ENCODE assay signal across 21 mouse cellular contexts in the genomic region with DNA sequence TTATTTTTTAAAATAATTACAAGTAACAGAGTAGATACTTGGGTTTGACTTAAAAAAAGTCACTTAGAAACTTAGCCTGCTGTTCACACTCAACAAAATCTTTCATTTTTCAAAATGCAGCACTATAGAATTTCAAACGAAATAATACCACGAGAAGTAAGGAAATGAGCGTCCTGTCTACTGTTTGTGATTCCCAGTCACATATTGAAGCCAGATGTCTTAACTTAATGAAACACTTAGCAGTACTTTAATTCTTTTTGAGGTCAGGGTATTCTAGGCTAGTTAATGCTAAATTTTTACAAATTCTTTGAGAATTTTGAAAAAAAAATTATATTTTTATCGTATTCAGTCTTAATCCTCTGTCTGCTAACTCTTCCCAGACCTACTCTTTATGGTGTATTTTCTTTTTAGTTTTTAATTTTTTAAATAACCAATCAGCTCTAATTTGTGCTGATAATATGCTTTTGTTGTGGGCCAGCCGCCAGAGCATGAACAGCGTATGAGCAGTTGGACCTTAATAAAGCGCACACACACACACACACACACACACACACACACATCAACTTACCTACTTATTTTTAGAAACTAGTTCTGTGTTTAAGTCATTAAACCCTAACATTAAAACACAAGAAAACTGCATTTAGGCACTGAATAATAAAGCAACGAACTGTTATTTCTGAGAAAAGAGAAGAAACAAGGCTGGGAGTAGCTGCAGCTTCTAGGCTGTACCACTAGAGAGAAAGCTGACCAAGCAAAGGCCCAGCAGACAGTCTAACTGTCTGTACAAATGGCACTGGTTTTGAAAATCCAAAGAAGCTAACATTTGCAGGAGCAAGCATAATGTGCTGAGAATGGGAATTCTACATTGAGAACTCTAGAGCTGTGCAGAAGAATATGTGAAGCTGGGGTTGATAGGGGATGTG.
DNase-seq lines count a peak whose midpoint lies in the region; ATAC-seq and TF ChIP-seq lines count a peak whose summit lies in the region.
"Had no signal": no experiment of that assay in that cellular context is flagged by ENCODE, and none has a peak within 500 bp of the region (broad histone marks: within the 10 kb centered on the region; RNA-seq: fewer than 3 reads in every experiment).

No protein-coding gene starts in this region.

- no peak for ATAC-seq in limb, embryonic 14.5 days (ENCODE audit: low FRiP score, low read depth)
- ATAC-seq in hindbrain, embryonic 13.5 days (ENCODE audit: low FRiP score): no peak
- ATAC-seq: forebrain, embryonic 16.5 days; hindbrain, postnatal 0 days had no signal

- no peaks in the 10 kb centered on the region for H3K9me3 ChIP-seq in embryonic facial prominence, embryonic 10.5 days
- H3K9me3 ChIP-seq in limb, embryonic 10.5 days (replicated peaks): no peaks in the 10 kb centered on the region
- H3K9me3 ChIP-seq in limb, embryonic 14.5 days (ENCODE audit: control insufficient read depth, low read length): no peaks in the 10 kb centered on the region
- H3K9me3 ChIP-seq in hindbrain, embryonic 13.5 days: no peaks in the 10 kb centered on the region
- H3K9me3 ChIP-seq: embryonic facial prominence, embryonic 13.5 days; forebrain, embryonic 12.5 days; heart, embryonic 10.5 days; hindbrain, embryonic 12.5 days had no signal

- no peak for TF ChIP-seq POLR2A in limb, embryonic 14.5 days (IDR thresholded peaks at IDR 0.05; ENCODE audit: borderline replicate concordance, extremely low read depth, insufficient read depth, insufficient read length)

- peak; percentile 12 for DNase-seq in embryo, embryonic 11 days
- DNase-seq in embryo, embryonic 10 days (ENCODE audit: low spot score): no peak
- peak; percentile 21 for DNase-seq in embryonic facial prominence, embryonic 10.5 days (ENCODE audit: low spot score)
- peak; percentile 44 for DNase-seq in limb, embryonic 10.5 days (ENCODE audit: low spot score)
- peak; percentile 6 for DNase-seq in limb, embryonic 14.5 days (ENCODE audit: low spot score)
- no peak for DNase-seq in layer of hippocampus, postnatal 25 days (ENCODE audit: extremely low spot score in 1 of 2, low spot score in 1 of 2)
- DNase-seq: adrenal gland, postnatal 10 days; cerebellum, adult 11 months; cerebellum, adult 8-10 months; cerebellum, postnatal 14 days; gastrocnemius, postnatal 36 days; heart, adult 18-20 months; heart, postnatal 10 days; heart, postnatal 4 days had no signal

- WGBS in embryonic facial prominence, embryonic 10.5 days: 51% methylated on average over 8 of the region's 8 CpGs
- 38% methylated on average over 8 of the region's 8 CpGs for WGBS in limb, embryonic 10.5 days
- 27% methylated on average over 8 of the region's 8 CpGs for WGBS in limb, embryonic 14.5 days
- 89% methylated on average over 8 of the region's 8 CpGs for WGBS in hindbrain, embryonic 13.5 days

- no peaks in the 10 kb centered on the region for H3K36me3 ChIP-seq in embryonic facial prominence, embryonic 10.5 days (replicated peaks)
- no peaks in the 10 kb centered on the region for H3K36me3 ChIP-seq in limb, embryonic 10.5 days
- no peaks in the 10 kb centered on the region for H3K36me3 ChIP-seq in limb, embryonic 14.5 days (ENCODE audit: control insufficient read depth, insufficient read depth, low read length)
- no peaks in the 10 kb centered on the region for H3K36me3 ChIP-seq in hindbrain, embryonic 13.5 days
- H3K36me3 ChIP-seq: embryonic facial prominence, embryonic 13.5 days; forebrain, embryonic 12.5 days; heart, embryonic 10.5 days; hindbrain, embryonic 12.5 days had no signal

- H3K4me3 ChIP-seq in embryonic facial prominence, embryonic 10.5 days: no peak overlapping the region
- no peak overlapping the region for H3K4me3 ChIP-seq in limb, embryonic 10.5 days
- no peak overlapping the region for H3K4me3 ChIP-seq in limb, embryonic 14.5 days (replicated peaks; ENCODE audit: low read length)
- H3K4me3 ChIP-seq in hindbrain, embryonic 13.5 days: no peak overlapping the region
- H3K4me3 ChIP-seq: embryonic facial prominence, embryonic 13.5 days; forebrain, embryonic 12.5 days; heart, embryonic 10.5 days; hindbrain, embryonic 12.5 days had no signal

- no peaks in the 10 kb centered on the region for H3K27me3 ChIP-seq in embryonic facial prominence, embryonic 10.5 days (replicated peaks; ENCODE audit: low read depth, poor library complexity, severe bottlenecking)
- H3K27me3 ChIP-seq in limb, embryonic 10.5 days (ENCODE audit: low read depth, poor library complexity, severe bottlenecking): no peaks in the 10 kb centered on the region
- H3K27me3 ChIP-seq in limb, embryonic 14.5 days (ENCODE audit: control insufficient read depth, insufficient read depth, low read length): no peaks in the 10 kb centered on the region
- no peaks in the 10 kb centered on the region for H3K27me3 ChIP-seq in hindbrain, embryonic 13.5 days
- H3K27me3 ChIP-seq: embryonic facial prominence, embryonic 13.5 days; forebrain, embryonic 12.5 days; hindbrain, embryonic 12.5 days had no signal

- 0 out of 2 replicates have a peak overlapping the region, but pooled peaks have one; percentile 8 for H3K27ac ChIP-seq in embryonic facial prominence, embryonic 10.5 days (replicated peaks)
- H3K27ac ChIP-seq in limb, embryonic 10.5 days: peak overlapping the region; percentile 80
- no peak overlapping the region for H3K27ac ChIP-seq in limb, embryonic 14.5 days (replicated peaks; ENCODE audit: low read depth, low read length)
- H3K27ac ChIP-seq in hindbrain, embryonic 13.5 days: no peak overlapping the region
- H3K27ac ChIP-seq: embryonic facial prominence, embryonic 13.5 days; forebrain, embryonic 12.5 days; heart, embryonic 10.5 days; hindbrain, embryonic 12.5 days; hindbrain, postnatal 0 days had no signal

- H3K9ac ChIP-seq in limb, embryonic 14.5 days (ENCODE audit: low read depth, low read length, severe bottlenecking): no peak overlapping the region
- H3K9ac ChIP-seq in hindbrain, embryonic 13.5 days: no peak overlapping the region
- H3K9ac ChIP-seq: embryonic facial prominence, embryonic 13.5 days; forebrain, embryonic 12.5 days; hindbrain, embryonic 12.5 days had no signal

- H3K4me2 ChIP-seq in limb, embryonic 14.5 days (replicated peaks; ENCODE audit: low read depth, low read length, severe bottlenecking): no peak overlapping the region
- H3K4me2 ChIP-seq in hindbrain, embryonic 13.5 days: no peak overlapping the region
- H3K4me2 ChIP-seq: embryonic facial prominence, embryonic 13.5 days; forebrain, embryonic 12.5 days; hindbrain, embryonic 12.5 days had no signal

- H3K4me1 ChIP-seq in embryonic facial prominence, embryonic 10.5 days: 0 out of 2 replicates have a peak, but pooled peaks cover 6% of the 10 kb centered on the region
- peaks cover 24% of the 10 kb centered on the region for H3K4me1 ChIP-seq in limb, embryonic 10.5 days
- H3K4me1 ChIP-seq in limb, embryonic 14.5 days (ENCODE audit: control insufficient read depth, insufficient read depth, low read length): no peaks in the 10 kb centered on the region
- H3K4me1 ChIP-seq in hindbrain, embryonic 13.5 days (replicated peaks): no peaks in the 10 kb centered on the region
- H3K4me1 ChIP-seq: embryonic facial prominence, embryonic 13.5 days; heart, embryonic 10.5 days; hindbrain, embryonic 12.5 days had no signal

Comparison
In these comparisons a context has a peak if more than half of its experiments do, and no peak if none do; other contexts are left out.
1. DNase-seq: peak in embryo, embryonic 11 days (single experiment), embryonic facial prominence, embryonic 10.5 days (single experiment), limb, embryonic 10.5 days (single experiment) and limb, embryonic 14.5 days (single experiment); none in embryo, embryonic 10 days (single experiment) and layer of hippocampus, postnatal 25 days (0 of 2).
2. H3K27ac ChIP-seq: peak in embryonic facial prominence, embryonic 10.5 days (single experiment) and limb, embryonic 10.5 days (single experiment); none in limb, embryonic 14.5 days (single experiment) and hindbrain, embryonic 13.5 days (single experiment).